Mouse (Mus musculus): ENCODE data around the gene Slc16a10.

Slc16a10 gene

DNA sequence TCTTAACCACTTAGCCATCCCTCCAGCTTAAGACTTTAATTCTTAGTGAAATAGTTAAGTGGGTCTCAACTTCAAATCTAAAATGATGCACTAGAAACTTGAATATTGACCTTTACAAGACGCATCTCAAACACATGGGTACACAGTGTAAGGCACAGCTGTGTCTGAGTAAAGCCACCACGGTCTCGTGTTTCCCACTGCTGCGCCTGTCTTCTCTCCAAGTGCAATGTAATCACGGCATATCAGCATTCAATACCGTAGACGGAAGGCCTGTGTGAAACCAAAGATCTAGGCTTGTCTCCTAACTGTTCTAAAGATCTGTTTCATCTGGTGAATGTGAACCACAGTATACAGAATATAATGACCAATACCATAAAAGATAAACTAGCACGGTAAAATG lies 33.1 kb downstream of the Slc16a10 start:
- no peak for DNase-seq (ENCODE audit: low read depth)

DNA sequence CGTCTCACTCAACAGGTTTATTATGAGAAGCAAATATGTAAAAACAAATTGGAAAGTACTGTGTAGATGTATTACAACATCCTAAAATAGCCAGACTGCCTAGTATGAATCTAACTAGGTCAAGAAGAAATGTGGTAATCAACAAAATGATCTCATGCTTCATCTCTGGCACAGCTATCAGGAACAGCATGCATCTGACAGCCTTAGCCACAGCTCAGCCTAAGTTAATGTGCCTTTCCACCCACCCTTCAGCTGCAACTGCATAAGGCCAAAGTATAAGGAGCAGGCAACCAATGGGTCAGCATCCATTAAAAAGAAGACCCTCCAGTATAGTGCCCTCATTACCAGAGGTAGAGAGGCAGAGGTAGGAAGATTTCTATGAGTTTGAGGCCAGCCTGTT lies 34.1 kb downstream of the Slc16a10 start:
- no peak for DNase-seq (ENCODE audit: low read depth)

DNA sequence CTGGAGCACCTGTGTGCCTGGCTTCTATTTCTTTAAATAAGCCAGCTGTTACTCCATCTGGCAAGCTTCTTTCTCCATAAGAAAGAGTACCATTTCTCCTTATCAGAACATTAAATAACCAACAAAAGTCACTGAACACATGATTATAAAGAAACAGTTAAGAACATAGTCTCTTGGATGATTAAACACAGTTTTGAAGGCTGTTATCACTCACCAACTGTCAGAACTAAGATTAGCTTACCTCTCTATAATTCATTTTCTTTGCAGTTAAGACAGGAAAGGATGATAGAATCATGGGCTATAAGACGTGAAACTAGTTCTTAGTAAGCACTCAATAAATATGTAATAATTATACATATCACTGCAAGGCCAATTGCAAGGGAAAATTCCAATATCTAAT lies 36.9 kb downstream of the Slc16a10 start:
- no peak for DNase-seq (ENCODE audit: low read depth)

DNA sequence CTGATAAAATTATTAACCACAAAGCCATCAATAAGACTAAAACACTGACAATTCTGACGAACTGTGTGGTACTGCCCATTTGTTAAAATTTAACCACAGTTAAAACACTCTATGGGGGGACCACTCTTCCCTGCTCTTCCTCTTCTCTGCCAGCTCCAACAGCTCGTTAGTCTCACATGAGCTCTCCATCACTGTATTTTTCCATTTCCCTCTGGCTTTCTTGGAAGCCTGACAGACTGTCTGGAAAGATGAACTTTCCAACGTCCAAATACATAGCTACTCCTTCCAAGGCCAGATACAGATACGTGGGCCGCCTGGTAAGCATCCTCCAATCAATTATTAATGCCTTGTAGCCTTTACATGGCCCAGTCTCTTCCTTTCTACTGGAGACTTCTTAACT lies 38.3 kb downstream of the Slc16a10 start:
- no peak for DNase-seq (ENCODE audit: low read depth)

DNA sequence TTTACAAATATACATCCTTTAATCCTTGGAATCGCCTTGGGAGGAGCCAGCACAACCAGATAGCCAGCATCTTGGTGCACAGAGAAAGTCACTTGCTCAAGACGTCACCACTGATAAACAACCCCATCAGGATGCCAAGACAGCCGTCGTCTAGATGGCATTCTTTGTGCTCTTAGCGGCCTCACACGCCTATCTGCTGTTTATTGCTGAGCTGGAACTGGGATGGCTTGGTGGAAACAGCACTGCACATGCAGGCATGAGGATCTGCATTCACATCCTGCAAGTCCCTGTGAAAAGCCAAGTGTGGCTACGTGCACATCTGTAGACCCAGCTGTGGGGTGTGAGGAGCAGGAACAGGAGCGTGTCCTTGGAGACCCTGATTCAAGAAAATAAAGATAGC lies 39.1 kb downstream of the Slc16a10 start:
- DNase-seq (ENCODE audit: low read depth): no peak

DNA sequence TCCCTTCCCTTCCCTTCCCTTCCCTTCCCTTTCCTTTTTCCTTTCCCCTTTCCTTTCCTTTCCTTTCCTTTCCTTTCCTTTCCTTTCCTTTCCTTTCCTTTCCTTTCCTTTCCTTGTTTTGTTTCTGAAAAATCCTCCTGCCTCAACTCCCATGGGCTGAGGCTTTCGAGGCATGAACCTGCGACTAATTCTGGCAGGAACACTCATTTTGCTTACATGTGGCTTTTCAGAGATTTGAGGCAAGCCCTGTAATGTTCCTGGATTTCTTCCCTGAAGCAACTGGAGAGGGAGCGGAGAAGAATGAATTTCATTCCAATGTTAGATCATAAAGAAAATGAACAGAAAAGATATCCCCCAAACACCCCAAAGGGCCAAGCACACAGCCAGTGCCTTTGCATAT lies 39.9 kb downstream of the Slc16a10 start:
- DNase-seq (ENCODE audit: low read depth): no peak

DNA sequence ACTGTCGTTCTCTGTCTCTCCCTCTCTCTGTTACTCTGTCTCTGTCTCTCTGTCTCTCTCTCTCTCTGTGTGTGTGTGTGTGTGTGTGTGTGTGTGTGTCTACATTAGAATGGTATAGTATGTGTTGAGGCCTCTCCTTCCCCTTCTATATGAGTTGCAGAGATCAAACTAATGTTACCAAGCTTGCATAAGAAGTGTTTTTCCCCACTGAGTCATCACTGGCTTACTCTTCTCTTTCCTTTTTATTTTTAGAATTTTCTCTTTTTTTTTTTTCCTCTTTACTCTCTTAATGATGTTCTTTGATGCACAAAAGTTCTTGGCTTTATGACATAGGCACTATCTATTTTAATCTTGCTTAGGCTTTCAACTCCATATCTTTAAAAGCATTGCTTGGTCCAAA lies 43.6 kb downstream of the Slc16a10 start:
- no peak for DNase-seq (ENCODE audit: low read depth)

DNA sequence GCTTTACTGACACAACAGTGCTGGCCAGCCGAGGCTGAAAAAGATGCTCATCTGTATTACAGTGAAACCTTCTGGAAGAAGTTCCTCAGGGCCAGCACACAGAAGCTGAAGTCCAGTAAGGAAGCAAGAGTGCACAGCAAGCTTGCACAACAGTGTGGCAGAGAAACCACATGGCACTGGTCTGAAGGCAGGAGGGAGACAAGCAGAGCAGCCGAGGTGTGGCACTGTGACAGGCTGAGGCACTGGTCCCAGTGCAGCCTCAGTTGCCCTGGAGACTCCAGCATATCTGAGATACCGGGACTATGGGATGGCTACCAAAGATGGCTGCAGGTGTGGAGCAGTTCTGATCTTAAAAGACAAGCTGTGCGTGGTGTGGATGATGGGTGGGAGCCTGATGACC lies 44.5 kb downstream of the Slc16a10 start:
- DNase-seq (ENCODE audit: low read depth): no peak

DNA sequence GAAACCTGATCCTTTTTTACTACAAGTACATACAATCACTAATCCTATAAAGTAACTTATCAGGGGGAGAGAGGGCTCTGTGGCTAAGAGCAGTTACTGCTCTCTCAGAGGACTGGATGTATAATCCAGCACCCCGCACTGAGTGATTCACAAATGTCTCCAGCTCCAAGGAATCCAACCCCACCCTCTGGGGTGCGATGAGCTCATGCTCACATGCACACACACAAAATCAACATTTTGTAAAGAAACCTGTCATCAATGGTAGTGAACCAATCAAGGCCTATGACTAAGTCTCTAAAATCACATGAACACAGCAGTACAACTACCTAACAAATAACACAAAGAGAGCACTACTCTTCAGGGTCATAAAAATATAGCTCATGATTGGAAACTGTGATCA lies 47.3 kb downstream of the Slc16a10 start:
- no peak for DNase-seq (ENCODE audit: low read depth)

DNA sequence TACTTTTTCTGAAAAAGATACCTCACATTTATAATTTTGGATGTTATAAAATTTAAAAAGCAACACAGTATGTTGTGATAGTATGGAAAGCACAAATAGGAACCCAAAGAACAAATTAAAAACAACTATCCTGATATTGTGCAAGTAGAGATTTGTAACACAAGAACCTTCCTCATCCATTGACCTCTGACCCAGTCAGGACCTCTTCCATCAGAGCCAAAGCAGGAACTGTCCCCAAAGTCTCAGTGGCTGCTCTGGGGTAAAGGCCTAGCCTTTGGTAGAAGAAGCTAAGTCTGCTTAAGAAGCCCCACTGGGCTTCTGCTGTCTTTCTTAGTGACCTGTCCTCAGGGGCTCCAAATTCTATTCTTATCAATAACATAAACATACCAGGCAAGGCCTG lies 48.5 kb downstream of the Slc16a10 start:
- no peak for DNase-seq (ENCODE audit: low read depth)

DNA sequence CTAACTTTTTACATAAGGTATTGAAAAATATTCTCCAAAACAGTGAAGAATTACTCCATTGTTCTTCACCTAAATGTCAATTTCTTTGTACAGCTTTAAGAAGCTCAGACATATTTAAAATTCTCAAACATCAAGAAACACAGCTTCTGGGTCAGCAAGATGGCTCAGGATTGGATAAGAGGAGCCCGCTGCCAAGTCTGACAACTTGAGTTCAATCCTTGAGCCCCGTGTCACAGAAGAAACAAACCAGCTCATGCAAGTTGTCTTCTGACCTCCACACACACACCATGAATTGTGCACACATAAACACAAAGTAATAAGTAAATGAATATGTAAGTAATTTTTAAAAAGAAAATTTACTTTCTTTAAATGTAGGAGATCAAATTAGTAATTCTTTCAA lies 50.6 kb downstream of the Slc16a10 start:
- no peak for DNase-seq (ENCODE audit: low read depth)

DNA sequence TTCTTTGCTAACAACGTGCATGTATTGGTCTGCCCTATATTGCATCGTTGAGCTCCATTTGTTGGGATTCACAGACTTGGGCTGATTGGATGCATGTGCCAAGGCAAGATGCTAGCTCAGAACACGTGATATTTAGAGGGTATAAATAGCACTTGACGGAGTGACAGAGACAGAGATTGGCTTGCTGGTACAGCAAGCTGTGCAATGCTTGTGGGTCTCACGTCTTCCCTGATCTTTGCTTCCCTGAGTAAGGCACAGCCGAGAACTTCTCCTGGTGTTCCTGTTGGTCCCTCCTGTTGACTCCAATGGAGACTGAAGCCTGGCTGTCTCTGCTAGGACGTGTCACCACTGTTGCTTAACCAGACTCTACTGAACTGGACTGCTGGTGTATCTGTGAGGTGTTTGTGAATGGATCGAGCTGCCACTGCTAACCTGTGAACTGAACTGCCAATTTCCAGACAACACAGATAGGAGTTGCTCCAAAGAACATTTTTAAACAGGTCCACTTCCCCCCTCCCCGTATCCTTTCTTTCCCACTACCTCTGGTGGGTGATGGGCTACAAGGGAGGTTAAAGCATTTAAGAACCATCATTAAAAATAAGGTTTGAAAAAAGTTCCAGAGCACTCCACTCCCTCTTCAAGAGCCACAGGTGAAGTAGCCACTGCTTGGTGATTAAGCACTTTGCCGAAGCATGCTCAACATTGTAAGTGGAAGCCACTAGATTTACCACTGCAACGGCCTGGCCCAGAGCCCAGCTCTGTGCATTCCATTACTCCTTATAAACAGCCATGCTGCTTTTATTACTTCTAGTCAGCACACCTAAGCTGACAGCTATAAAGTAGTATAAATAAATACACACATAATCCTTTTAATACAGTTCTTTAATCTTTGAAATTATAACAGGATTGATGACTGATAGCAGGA lies 51.3 kb downstream of the Slc16a10 start:
- no peak for DNase-seq (ENCODE audit: low read depth)

DNA sequence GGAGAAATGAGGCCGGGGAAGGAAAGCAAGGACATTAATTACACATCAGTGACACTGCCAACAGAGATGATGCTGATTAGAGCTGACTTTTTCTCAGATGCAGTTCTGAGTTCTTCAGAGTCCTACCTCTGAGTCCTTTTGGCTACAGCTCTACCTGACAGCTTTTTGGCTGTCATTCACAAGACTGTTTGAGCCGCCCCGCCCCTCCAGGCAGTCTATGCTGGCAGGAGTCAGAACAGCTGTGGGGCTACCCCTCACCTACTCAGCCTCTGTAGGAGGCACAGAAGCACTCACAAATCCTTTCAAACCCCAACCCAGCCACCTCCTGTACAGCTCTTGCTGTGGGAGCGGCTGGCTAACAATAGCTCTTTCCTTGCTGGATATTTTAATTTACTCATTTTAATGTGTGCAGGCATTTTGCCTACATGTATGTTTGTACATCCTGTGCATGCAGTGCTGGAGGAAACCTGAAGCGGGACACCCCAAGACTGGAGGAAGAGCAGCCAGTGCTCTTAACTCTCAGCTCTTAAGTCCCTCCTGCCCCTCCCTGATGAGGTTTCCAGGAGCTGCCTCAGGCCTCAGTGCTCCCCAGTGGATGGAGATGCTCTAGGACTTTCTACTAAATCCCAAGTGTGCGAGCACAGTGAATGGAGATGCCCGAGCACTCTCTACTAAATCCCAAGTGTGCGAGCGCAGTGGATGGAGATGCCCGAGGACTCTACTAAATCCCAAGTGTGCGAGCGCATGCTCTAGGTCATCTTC lies 57.5 kb downstream of the Slc16a10 start:
- no peak for DNase-seq (ENCODE audit: low read depth)

DNA sequence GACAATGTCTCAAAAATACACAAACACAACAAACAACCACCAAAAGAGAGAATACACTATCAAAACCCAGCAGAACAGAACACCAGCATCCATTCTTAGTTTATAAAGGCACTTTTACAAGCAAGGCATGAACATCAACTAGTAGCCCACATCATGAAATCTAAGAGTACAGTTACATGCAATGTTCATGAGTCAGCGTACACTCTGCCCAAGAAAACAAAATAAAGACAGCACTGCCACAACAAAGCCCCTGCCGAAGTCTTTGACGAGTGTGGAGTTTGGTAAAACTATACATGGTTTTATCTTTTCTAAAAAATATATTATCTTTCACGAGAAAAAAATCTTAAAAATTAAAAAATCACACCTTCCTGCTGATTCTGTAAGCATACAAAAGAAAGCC lies 58.5 kb downstream of the Slc16a10 start:
- no peak for DNase-seq (ENCODE audit: low read depth)

DNA sequence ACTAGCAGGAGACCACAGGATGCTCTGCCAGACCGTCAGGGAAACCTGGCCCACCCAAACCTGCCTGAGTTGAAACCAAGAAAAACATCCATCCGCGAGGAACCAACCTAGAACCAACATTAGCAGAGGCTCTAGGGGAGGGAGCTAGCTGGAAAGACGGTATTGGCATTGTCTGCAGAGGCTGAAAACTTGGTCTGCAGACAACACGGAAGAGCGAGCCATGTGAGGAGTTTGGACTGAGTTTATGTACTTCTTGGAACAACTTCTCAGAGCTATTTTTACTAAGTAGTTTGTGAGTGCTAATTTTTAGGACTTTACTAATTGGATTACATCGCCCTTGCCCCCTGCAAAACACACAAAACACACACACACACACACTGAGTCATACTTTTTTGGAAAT lies 59.4 kb downstream of the Slc16a10 start:
- no peak for DNase-seq (ENCODE audit: low read depth)

DNA sequence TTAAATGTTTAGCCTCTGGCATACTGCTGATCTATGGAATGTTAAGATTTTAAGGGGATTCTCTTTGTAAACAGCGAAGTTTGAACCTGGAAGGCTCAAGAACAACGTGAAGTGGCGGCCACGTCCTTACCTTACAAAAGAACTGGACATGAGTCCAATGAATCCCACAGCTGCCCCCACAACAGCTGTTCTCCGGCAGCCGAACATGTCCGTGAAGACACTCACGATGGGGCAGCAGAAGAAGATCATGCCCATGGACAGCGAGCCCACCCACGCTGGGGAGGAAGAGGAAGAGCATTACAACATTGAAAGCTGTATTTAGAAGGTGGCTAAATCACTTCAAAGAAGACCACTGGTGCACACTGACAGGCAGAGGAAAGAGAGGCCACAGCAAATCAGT lies 61.5 kb downstream of the Slc16a10 start:
- DNase-seq (ENCODE audit: low read depth): no peak

DNA sequence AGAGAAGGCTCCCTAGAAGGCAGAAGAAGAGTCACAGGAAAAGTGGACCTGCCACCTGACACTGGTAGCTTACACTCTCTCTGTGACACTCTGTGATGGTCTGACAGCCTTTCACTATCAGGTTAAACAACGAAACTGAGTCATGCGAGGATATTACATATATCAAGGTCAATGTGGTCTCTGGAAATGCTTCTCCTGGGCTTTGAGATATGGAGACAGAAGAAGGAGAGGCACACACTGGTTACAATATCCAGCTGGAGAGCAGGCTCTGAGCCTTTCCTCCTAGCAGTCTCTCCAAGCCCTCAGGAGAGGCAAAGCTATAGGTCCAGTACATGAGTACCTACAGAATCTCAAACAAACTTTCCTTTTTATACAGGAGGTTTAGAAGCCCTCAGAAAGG lies 62.8 kb downstream of the Slc16a10 start:
- DNase-seq (ENCODE audit: low read depth): no peak

DNA sequence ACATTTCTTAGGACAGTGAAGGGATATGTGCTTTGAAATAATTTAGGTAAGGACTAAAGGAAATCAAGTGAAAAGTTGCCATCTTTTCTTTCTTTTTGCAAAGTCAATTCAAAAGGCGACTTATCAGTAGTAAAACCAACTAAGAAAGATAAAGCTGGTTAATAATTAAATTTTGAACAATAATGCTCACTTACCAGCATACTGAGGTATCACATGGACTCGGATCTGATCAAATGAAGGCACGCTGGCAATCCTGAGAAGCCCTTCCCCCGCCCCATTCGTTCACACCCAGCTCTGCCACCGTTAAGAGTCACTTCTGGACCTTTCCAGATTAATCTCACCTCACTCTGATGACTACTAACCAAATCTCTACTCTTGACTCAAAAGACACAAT lies 64.1 kb downstream of the Slc16a10 start:
- DNase-seq (ENCODE audit: low read depth): no peak

DNA sequence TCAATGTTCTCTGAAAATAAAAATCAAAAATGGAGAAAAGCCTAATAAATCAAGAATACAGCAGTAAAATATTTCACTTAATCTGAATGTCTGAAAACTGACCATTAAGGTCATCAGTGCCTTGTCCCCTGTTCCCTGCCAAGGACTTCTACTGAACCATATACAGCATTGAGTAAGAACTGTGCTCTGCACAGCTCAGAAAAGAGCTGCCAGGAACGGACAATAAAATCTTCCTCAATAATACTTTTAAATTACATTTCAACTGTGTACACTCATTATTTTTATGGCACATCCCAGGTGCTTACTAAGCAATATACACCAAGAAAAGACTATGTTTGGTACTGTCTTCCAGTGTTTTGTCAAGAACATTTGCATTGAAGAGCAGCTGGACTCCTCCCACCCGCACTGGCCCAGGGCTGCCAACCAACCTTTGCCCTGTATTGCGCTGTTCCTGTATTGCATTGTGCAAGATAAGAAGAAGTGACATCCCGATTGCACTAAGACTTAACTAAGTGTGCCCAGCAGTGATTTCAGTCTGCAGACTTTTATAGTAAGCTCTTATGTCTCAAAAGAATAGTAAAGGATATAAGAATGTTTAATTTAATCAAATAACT lies 64.6 kb downstream of the Slc16a10 start:
- no peak for DNase-seq (ENCODE audit: low read depth)

DNA sequence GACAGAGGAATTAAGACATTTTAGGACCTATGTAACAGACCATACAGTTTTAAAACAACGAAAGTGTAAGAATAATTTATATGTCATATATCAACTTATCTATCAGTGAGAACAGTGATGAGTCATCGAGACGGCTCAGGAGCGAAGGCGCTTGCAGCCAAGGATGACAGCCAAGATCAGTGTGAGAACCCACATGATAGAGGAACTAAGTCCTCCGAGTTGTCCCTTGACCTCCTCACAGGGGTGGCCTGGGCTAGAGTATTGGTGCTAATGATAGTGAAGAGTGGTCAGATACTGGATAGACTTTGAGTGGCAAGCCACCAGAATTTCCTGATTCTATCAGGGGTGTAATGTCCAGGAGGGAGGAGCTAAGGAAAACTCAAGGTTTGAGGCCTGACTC lies 68.5 kb downstream of the Slc16a10 start:
- DNase-seq (ENCODE audit: low read depth): no peak

DNA sequence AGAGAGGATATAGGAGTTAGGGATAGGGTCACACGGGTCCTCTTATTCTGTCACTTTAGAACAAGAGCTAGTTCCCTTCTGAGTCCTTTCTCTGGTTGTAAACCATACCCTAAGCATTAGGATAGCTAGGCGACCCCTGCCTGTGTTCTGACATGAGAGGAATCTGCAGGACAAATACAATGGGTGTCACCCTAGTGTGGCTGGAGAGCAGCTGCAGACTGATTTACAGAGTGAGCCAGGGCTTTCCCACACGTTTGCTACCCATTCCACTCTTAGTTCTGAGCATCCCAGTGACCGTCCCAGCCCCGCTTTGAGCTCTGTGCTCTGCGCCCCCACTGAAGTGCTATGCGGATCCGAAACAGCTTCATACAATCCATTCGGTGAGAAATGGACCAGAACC lies 71.4 kb downstream of the Slc16a10 start:
- no peak for DNase-seq (ENCODE audit: low read depth)

DNA sequence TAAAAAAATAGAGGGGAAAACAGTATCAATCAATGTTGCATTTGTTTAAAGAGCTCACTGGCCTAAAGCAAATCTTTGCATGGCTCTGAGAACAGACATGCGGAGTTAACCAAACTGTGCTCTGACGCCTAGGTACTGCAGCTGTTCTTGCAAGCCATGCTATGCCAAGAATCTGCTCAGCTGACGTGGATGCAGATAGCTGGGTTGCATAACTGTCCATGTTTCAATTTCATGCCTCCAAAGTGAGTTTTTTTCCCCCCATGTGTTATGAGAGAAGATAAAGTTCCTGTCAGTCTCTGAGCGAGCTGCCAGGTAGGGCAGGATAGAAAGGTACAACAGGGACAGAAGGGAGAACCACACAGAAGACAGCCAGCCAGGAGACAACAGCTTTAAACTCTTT lies 72.8 kb downstream of the Slc16a10 start:
- no peak for DNase-seq (ENCODE audit: low read depth)

DNA sequence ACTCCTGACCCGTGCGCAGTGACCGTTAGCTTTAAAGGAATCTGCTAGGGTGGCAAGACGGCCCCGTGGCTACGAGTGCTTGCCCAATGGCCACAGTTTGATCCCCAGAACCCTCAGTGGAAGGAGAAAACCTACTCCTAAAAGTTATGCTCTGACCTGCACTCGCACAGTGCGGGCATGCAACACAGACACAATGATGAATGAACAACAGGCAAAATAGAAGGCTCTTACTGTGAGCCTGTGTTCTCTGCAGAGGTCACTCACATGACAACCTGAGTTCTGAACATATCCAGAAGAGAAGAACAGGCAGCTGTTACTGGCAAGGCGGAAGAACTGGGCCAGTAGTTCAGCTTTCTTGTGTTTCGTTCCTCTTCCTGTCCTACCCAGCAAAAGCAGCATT lies 73.5 kb downstream of the Slc16a10 start:
- DNase-seq (ENCODE audit: low read depth): no peak
